In genomic region chr7:24369731-24370541, GRCm38 (mm10) we compare ENCODE assay signal across 8 mouse cellular contexts. TPM values are rescaled to one million over a fixed set of nuclear protein-coding genes. Genes with fewer than 3 reads are reported as not detected.
DNase-seq lines count a peak whose midpoint lies in the region; ATAC-seq lines count a peak whose summit lies in the region.

Kcnn4 (plus strand) TSS chr7:24370263.

- H3K36me3 ChIP-seq in lung, embryonic 16.5 days (ENCODE audit: control insufficient read depth, insufficient read depth, low read length) = no peaks in the 10 kb centered on the region
- no peaks in the 10 kb centered on the region for H3K36me3 ChIP-seq in embryonic facial prominence, embryonic 13.5 days

- 26% methylated on average over 23 of the region's 23 CpGs for WGBS in lung, embryonic 16.5 days
- 37% methylated on average over 23 of the region's 23 CpGs for WGBS in embryonic facial prominence, embryonic 13.5 days

- H3K4me3 ChIP-seq in lung, embryonic 16.5 days (ENCODE audit: low read length) = peak within 1 kb of the TSS; percentile 22; the same call in 1 of the 2 replicates
- H3K4me3 ChIP-seq in embryonic facial prominence, embryonic 13.5 days = 0 out of 2 replicates have a peak within 1 kb of the TSS, but pooled peaks have one; percentile 7

- peak within 1 kb of the TSS; percentile 45 for H3K9ac ChIP-seq in lung, embryonic 16.5 days (ENCODE audit: low read length)
- peak within 1 kb of the TSS; percentile 32; the same call in 1 of the 2 replicates for H3K9ac ChIP-seq in embryonic facial prominence, embryonic 13.5 days

- no peak for DNase-seq in lung, postnatal 10 days
- DNase-seq in lung, postnatal 25 days (ENCODE audit: low spot score) = peak; percentile 31
- DNase-seq in thymus, postnatal 25 days = peak; percentile 81
- DNase-seq in right cerebral cortex, postnatal 36 days (ENCODE audit: low spot score in 2 of 2) = no peak
- DNase-seq in ovary, postnatal 10 days (ENCODE audit: low spot score) = no peak
- no peak for DNase-seq in adrenal gland, adult 2 months

- peak; percentile 10 for ATAC-seq in lung, embryonic 16.5 days (ENCODE audit: low read depth)
- ATAC-seq in embryonic facial prominence, embryonic 13.5 days (ENCODE audit: insufficient number of reproducible peaks, insufficient read depth, low FRiP score, low TSS enrichment, low read depth) = no peak

- no peak within 1 kb of the TSS for H3K27ac ChIP-seq in lung, embryonic 16.5 days (ENCODE audit: low read length)
- no peak within 1 kb of the TSS for H3K27ac ChIP-seq in embryonic facial prominence, embryonic 13.5 days

- H3K9me3 ChIP-seq in lung, embryonic 16.5 days (ENCODE audit: control insufficient read depth, low read length) = no peaks in the 10 kb centered on the region
- H3K9me3 ChIP-seq in embryonic facial prominence, embryonic 13.5 days = no peaks in the 10 kb centered on the region

- H3K4me1 ChIP-seq in lung, embryonic 16.5 days (replicated peaks; ENCODE audit: control insufficient read depth, insufficient read depth, low read length) = peaks cover 14% of the 10 kb centered on the region; the same call in 1 of the 2 replicates
- peaks cover 21% of the 10 kb centered on the region for H3K4me1 ChIP-seq in embryonic facial prominence, embryonic 13.5 days

- no peaks in the 10 kb centered on the region for H3K27me3 ChIP-seq in lung, embryonic 16.5 days (ENCODE audit: control insufficient read depth, insufficient read depth, low read depth, low read length)
- no peaks in the 10 kb centered on the region for H3K27me3 ChIP-seq in embryonic facial prominence, embryonic 13.5 days

- H3K4me2 ChIP-seq in lung, embryonic 16.5 days (ENCODE audit: low read depth, low read length) = no peak within 1 kb of the TSS
- peak within 1 kb of the TSS; percentile 28; the same call in 1 of the 2 replicates for H3K4me2 ChIP-seq in embryonic facial prominence, embryonic 13.5 days

RNA-seq across cellular contexts. Expression of gene Kcnn4, which starts in this region (rescaled TPM):
- 3.2 and 5.7 TPM in 2 replicates for polyA plus RNA-seq in lung, embryonic 16.5 days (2015; fragmentation: Nextera tagmentation; extraction: Ambion mirVana)
- polyA plus RNA-seq in embryonic facial prominence, embryonic 13.5 days (2015; fragmentation: Nextera tagmentation; extraction: Ambion mirVana) = 1.9 and 2.1 TPM in 2 replicates
- total RNA-seq in adrenal gland, adult 2 months (2021) = under 1 TPM; 0.37 to 0.97 TPM
- 2.1 and 3.0 TPM in 2 replicates for polyA plus RNA-seq in adrenal gland, adult 2 months (2012; rRNA removed)

Comparison
In these comparisons a context has a peak if more than half of its experiments do, and no peak if none do; other contexts are left out.
1. DNase-seq: peak in lung, postnatal 25 days (single experiment) and thymus, postnatal 25 days (single experiment); none in lung, postnatal 10 days (single experiment), right cerebral cortex, postnatal 36 days (0 of 2), ovary, postnatal 10 days (single experiment) and adrenal gland, adult 2 months (single experiment).